Mouse (Mus musculus): ENCODE data around the gene B2m. TPM values are rescaled to one million over a fixed set of nuclear protein-coding genes. Genes with fewer than 3 reads are reported as not detected.

Gene B2m
- polyA plus RNA-seq, 1 experiment from 2014 or later = 138 TPM

DNA sequence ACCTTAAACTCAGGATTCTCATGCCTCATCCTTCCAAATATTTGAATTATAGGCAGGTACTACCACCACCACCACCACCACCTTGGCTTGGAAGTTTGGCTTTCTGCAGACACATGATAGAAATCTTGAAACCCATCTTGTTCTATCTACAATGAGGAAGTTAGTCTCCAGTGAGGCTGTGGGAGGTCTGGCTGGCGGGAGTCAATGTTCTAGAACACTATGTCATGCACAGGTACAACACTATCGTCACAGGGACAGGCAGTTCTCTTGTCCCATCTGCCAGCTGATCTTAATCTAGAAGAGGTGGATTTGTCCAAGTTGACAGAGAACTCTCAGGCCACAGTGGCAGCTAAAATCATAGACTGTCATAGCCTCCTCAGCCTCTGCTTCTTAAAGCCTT is 14.9 kb upstream of the B2m start:
- H3K27ac ChIP-seq (replicated peaks) = no peak overlapping the region
- H3K9ac ChIP-seq (replicated peaks) = no peak overlapping the region
- H3K4me1 ChIP-seq = no peaks in the 10 kb centered on the region
- H3K4me3 ChIP-seq (replicated peaks) = no peak overlapping the region
- no peaks in the 10 kb centered on the region for H3K36me3 ChIP-seq
- ATAC-seq (ENCODE audit: low FRiP score) = no peak
- no peaks in the 10 kb centered on the region for H3K9me3 ChIP-seq (replicated peaks)
- 95% methylated on average over 2 of the region's 2 CpGs for WGBS
- no peaks in the 10 kb centered on the region for H3K27me3 ChIP-seq (replicated peaks)
- no peak overlapping the region for H3K4me2 ChIP-seq

DNA sequence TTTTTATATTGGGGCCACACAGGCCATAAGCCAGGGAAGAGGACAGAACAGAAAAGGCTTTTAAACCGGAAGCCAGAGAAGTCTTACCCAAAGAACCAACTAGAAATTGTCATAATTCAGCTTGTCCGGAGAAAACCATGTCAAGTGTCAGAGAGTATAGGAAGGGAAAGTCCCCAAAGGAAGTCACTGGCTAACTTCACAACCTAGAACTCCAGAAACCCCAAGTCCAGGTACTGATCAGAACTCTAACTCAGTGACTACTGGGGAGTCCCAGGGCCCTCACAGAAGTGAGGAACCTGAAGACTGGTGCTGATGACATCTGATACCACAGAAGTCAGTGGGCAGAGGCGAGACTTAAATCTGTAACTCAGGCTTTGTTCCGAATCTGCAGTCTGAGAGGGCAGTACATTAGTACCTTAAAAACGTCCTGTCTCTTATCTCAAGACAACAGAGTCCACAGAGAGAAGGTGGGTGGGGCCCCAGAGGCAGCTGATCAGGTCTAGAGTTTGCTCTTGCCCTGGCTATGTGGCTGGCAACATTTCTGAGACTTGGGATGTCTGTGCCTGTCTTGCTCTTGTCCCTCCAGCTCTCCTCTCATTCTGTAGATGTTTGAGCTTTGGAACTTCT is 9.5 kb upstream of the B2m start:
- Histone ChIP-seq H3K27ac (replicated peaks) (no peak overlapping the region), H3K27me3 (replicated peaks) (no peaks in the 10 kb centered on the region), H3K4me3 (replicated peaks) (no peak overlapping the region), H3K9me3 (replicated peaks) (no peaks in the 10 kb centered on the region), H3K4me2 (no peak overlapping the region), H3K4me1 (no peaks in the 10 kb centered on the region), H3K36me3 (no peaks in the 10 kb centered on the region), H3K9ac (replicated peaks) (no peak overlapping the region)
- WGBS = 70% methylated on average over 5 of the region's 5 CpGs
- no peak for ATAC-seq (ENCODE audit: low FRiP score)

DNA sequence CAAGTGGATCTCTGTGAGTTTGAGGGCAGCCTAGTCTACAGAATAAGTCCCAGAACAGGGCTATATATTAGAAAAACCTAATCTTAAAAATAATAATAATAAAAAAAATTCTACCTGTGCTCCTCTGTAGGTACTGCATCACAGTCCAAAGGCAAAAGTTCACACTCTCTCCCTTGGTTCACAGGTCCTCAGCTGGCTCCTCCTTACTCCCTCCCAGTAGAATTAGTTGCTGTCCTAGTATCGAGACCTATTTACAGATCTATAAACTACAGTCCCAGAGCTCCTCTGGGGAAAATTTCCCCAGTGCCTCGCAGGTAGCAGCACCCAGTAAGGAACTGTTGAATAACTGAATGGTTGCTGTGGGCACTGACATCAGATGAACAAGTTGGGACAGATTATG is 6.7 kb upstream of the B2m start:
- Histone ChIP-seq H3K4me3 (replicated peaks) (no peak overlapping the region), H3K27ac (replicated peaks) (no peak overlapping the region), H3K27me3 (replicated peaks) (no peaks in the 10 kb centered on the region), H3K9me3 (replicated peaks) (no peaks in the 10 kb centered on the region), H3K4me2 (no peak overlapping the region), H3K36me3 (no peaks in the 10 kb centered on the region), H3K4me1 (no peaks in the 10 kb centered on the region), H3K9ac (replicated peaks) (no peak overlapping the region)
- WGBS = 86% methylated on average over 2 of the region's 2 CpGs
- ATAC-seq (ENCODE audit: low FRiP score) = no peak

DNA sequence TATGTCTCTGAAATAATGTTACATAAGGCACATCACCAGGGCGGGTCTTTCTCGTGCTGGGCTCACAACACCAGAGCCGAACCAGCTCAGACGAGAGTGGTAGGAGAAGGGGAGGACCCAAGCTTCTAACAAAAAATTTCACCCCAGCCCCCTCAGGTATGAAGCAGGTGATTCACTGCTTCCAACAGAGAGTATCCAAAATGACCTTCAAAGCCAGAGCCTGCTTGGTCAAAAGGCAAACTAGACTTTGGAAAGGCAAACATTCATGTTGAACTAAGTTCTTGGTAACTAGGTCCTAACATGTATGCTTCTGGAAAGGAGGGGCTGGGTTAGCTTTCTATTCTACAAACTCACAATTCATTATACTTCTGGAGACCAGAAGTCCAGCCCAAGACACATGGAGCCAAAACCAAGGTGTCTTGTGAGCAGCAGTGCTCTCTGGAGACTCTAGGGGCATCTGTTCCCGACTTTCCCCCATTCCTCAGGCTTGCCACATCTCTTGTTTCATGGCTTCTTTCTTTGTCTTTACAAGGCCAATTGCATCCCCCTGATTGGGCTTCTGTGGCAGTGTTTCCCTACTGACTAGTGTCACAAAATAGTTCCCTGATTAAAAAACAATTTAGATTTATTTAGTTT is 6.0 kb upstream of the B2m start:
- 82% methylated on average over 5 of the region's 5 CpGs for WGBS
- no peaks in the 10 kb centered on the region for H3K27me3 ChIP-seq (replicated peaks)
- no peaks in the 10 kb centered on the region for H3K36me3 ChIP-seq
- no peak for ATAC-seq (ENCODE audit: low FRiP score)
- no peak overlapping the region for H3K4me3 ChIP-seq (replicated peaks)
- no peaks in the 10 kb centered on the region for H3K4me1 ChIP-seq
- no peak overlapping the region for H3K27ac ChIP-seq (replicated peaks)
- no peak overlapping the region for H3K9ac ChIP-seq (replicated peaks)
- no peak overlapping the region for H3K4me2 ChIP-seq
- no peaks in the 10 kb centered on the region for H3K9me3 ChIP-seq (replicated peaks)

DNA sequence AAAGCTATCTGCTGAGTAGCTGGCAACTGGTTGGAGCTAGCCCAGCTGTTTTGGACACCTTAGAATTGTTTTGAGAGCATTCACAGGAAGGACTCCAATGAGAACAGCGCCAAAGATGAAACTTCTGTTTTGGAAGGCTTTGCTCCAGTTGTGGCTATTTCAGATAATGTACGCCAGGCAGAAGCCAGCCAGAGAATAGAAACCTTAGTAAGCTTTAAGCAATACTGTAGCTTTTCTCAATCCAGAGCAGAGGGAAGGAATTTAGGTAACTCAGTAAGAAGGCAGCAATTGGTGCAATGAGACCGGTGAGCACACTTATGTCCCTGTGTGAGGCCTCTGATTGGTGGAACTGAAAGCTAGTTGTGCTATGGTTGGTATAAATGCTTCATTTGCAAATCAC is 4.4 kb upstream of the B2m start:
- H3K4me2 ChIP-seq = no peak overlapping the region
- H3K36me3 ChIP-seq = no peaks in the 10 kb centered on the region
- peaks cover 5% of the 10 kb centered on the region; the same call in 1 of the 2 replicates for H3K4me1 ChIP-seq
- no peaks in the 10 kb centered on the region for H3K9me3 ChIP-seq (replicated peaks)
- no peak overlapping the region for H3K9ac ChIP-seq (replicated peaks)
- no peak overlapping the region for H3K4me3 ChIP-seq (replicated peaks)
- no peaks in the 10 kb centered on the region for H3K27me3 ChIP-seq (replicated peaks)
- no peak for ATAC-seq (ENCODE audit: low FRiP score)
- H3K27ac ChIP-seq (replicated peaks) = no peak overlapping the region
- WGBS = 94% methylated on average over 3 of the region's 3 CpGs

DNA sequence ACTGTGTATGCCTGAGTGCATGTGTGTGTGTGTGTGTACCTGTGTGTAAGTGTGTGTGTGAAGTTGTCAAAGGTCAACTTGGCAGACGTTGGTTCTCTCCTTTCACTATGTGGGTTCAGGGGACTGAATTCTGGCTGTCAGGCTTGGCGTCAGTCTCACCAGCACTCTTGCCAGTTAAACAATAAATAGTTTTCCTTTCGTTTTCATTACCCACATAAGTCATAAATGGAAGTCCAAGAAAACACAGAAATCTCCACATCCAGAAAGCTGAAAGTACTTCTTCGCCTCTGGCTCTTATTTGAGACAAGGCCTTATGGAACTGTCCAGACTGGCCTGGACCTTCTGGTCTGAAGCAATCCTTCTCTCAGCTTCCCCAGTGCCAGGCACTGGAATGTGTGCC is 1.7 kb upstream of the B2m start:
- no peak overlapping the region for H3K4me3 ChIP-seq (replicated peaks)
- H3K4me2 ChIP-seq = no peak overlapping the region
- no peak overlapping the region for H3K27ac ChIP-seq (replicated peaks)
- no peaks in the 10 kb centered on the region for H3K9me3 ChIP-seq (replicated peaks)
- H3K27me3 ChIP-seq (replicated peaks) = no peaks in the 10 kb centered on the region
- peaks cover 7% of the 10 kb centered on the region; the same call in 1 of the 2 replicates for H3K4me1 ChIP-seq
- no peak for ATAC-seq (ENCODE audit: low FRiP score)
- no peaks in the 10 kb centered on the region for H3K36me3 ChIP-seq
- no peak overlapping the region for H3K9ac ChIP-seq (replicated peaks)
- 74% methylated on average over 4 of the region's 4 CpGs for WGBS

DNA sequence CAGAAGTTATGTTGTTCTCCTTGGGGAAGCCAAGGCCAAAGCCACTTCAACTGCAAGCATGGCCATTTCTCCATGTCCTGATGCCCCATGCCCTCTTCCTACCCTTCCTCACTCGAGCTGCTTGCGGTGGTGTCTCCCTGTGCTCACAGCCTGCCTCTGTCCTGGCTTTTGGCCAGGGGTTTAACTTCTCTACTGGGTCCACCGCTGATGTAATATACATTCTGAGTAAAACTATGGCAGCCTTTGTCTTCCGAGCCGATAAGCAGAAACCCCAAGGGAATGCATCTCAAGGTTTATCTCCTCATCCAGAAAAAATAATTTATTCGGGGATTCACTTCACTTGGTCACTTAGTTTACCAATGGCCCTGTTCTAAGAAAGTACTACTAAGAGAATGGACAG is 799 bp upstream of the B2m start:
- no peaks in the 10 kb centered on the region for H3K9me3 ChIP-seq (replicated peaks)
- no peak overlapping the region for H3K27ac ChIP-seq (replicated peaks)
- H3K9ac ChIP-seq (replicated peaks) = no peak overlapping the region
- H3K27me3 ChIP-seq (replicated peaks) = no peaks in the 10 kb centered on the region
- ATAC-seq (ENCODE audit: low FRiP score) = no peak
- peaks cover 7% of the 10 kb centered on the region; the same call in 1 of the 2 replicates for H3K4me1 ChIP-seq
- peak overlapping the region; percentile 93; the same call in 1 of the 2 replicates for H3K4me2 ChIP-seq
- no peaks in the 10 kb centered on the region for H3K36me3 ChIP-seq
- WGBS = 70% methylated on average over 6 of the region's 6 CpGs
- no peak overlapping the region for H3K4me3 ChIP-seq (replicated peaks)

DNA sequence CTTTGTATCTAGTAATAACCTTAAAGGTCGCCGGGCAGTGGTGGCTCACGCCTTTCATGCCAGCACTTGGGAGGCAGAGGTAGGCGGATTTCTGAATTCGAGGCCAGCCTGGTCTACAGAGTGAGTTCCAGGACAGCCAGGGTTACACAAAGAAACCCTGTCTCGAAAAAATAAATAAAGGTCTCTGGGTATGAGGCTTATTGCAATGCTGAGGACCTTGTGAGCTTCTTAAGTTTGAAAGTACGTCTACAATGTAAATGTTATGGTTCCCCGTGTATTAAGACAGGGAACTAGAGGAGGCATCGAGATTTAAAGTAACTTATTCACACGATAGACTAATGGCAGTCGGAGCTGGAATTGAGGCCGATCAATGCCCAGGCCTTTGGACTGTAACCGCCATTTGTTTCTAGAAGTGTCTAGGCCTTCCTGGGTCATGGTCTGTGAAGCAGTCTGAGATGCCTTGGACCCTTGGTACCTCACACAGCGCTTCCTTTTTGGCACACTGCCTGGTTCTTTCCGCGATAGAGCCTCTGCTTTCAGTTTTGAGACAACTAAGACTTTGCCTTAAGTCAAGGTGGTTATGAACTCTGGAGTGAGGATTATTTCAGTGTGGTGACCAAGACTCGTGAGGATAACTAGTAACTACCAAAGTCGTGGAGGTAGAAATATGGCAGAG is 894 bp downstream of the B2m start:
- peak overlapping the region; percentile 93 for H3K4me2 ChIP-seq
- peaks cover 7% of the 10 kb centered on the region; the same call in 1 of the 2 replicates for H3K4me1 ChIP-seq
- H3K27me3 ChIP-seq (replicated peaks) = no peaks in the 10 kb centered on the region
- no peaks in the 10 kb centered on the region for H3K9me3 ChIP-seq (replicated peaks)
- no peak for ATAC-seq (ENCODE audit: low FRiP score)
- H3K36me3 ChIP-seq = no peaks in the 10 kb centered on the region
- peak overlapping the region; percentile 46 for H3K9ac ChIP-seq (replicated peaks)
- H3K4me3 ChIP-seq (replicated peaks) = peak overlapping the region; percentile 51
- WGBS = 33% methylated on average over 18 of the region's 18 CpGs
- peak overlapping the region; percentile 68; the same call in 1 of the 2 replicates for H3K27ac ChIP-seq (replicated peaks)

DNA sequence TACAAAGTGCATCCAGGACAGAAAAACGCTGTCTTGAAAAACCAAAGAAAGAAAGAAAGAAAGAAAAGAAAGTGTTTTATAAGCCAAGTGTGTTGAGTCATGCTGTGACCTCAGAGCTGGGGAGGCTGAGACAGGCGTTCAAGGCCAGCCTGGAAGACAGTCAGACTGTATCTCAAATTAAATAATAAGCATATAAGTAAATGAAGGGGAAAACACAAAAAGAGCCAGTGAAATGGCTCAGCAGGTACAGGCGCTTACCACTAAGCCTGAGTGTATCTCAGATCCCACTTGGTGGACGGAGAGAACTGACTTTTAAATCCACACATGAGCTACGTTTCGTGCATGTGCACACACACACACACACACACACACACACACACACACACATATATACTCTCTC is 1.8 kb downstream of the B2m start:
- WGBS = 98% methylated on average over 6 of the region's 6 CpGs
- H3K9me3 ChIP-seq (replicated peaks) = no peaks in the 10 kb centered on the region
- H3K4me3 ChIP-seq (replicated peaks) = no peak overlapping the region
- H3K36me3 ChIP-seq = no peaks in the 10 kb centered on the region
- peaks cover 7% of the 10 kb centered on the region; the same call in 1 of the 2 replicates for H3K4me1 ChIP-seq
- H3K4me2 ChIP-seq = no peak overlapping the region
- no peak overlapping the region for H3K9ac ChIP-seq (replicated peaks)
- no peaks in the 10 kb centered on the region for H3K27me3 ChIP-seq (replicated peaks)
- no peak overlapping the region for H3K27ac ChIP-seq (replicated peaks)
- no peak for ATAC-seq (ENCODE audit: low FRiP score)

DNA sequence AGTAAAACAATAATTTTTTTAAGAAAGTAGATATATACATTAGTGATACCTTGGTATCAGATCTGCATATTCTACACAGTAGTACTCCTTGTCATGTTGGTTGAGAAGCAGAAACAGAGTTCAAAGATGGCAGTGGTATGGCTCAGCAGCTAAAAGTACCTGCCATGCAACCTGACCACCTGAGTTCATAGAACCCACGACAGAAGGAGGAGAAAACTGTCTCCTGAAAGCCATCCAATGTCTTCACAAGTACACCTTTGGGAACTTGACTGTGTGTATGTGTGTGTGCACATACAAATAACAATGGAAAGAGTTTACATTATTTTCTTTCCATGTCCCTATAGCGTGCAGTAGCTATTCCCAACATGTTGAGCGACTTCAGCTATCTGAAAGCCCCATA is 2.2 kb downstream of the B2m start:
- no peak overlapping the region for H3K4me2 ChIP-seq
- WGBS = 80% methylated on average over 3 of the region's 3 CpGs
- no peak for ATAC-seq (ENCODE audit: low FRiP score)
- H3K36me3 ChIP-seq = no peaks in the 10 kb centered on the region
- H3K27me3 ChIP-seq (replicated peaks) = no peaks in the 10 kb centered on the region
- peaks cover 7% of the 10 kb centered on the region; the same call in 1 of the 2 replicates for H3K4me1 ChIP-seq
- H3K9ac ChIP-seq (replicated peaks) = no peak overlapping the region
- H3K4me3 ChIP-seq (replicated peaks) = no peak overlapping the region
- H3K9me3 ChIP-seq (replicated peaks) = no peaks in the 10 kb centered on the region
- H3K27ac ChIP-seq (replicated peaks) = no peak overlapping the region

DNA sequence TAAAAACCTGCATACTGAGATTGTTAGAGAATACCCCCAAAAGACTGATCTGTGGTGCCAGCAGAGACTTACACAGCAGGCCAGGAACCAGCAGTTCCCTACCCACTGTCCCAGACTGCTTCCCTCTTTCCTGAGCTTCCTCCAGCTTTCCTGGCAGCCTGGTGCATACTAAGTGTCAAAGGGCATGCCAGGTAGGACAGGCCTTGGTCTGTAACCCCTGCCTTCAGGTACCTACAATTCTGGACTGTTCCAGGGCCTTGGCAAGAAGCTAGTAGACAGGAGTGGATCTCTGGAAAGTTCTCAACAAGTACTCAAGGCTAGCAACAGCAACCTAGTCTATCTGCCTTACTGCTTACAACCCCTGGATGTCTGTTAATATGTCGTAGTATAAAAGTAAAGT is 3.7 kb downstream of the B2m start:
- no peaks in the 10 kb centered on the region for H3K27me3 ChIP-seq (replicated peaks)
- 98% methylated on average over 1 of the region's 1 CpGs for WGBS
- H3K4me2 ChIP-seq = no peak overlapping the region
- H3K9me3 ChIP-seq (replicated peaks) = no peaks in the 10 kb centered on the region
- H3K9ac ChIP-seq (replicated peaks) = no peak overlapping the region
- H3K4me1 ChIP-seq = peaks cover 7% of the 10 kb centered on the region; the same call in 1 of the 2 replicates
- ATAC-seq (ENCODE audit: low FRiP score) = no peak
- no peak overlapping the region for H3K27ac ChIP-seq (replicated peaks)
- no peaks in the 10 kb centered on the region for H3K36me3 ChIP-seq
- no peak overlapping the region for H3K4me3 ChIP-seq (replicated peaks)

DNA sequence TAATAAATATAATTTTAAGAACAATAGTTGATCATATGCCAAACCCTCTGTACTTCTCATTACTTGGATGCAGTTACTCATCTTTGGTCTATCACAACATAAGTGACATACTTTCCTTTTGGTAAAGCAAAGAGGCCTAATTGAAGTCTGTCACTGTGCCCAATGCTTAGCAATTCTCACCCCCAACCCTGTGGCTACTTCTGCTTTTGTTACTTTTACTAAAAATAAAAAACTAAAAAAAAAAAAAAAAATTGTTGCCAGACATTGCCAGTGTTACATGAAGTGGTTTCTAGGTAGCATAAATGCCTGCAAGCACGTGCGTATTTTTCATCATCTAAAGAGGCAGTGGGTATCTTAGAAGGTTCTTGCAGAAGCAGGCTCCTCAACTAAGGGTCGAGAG is 5.4 kb downstream of the B2m start:
- WGBS = 96% methylated on average over 3 of the region's 3 CpGs
- no peak for ATAC-seq (ENCODE audit: low FRiP score)

More for the DNA sequence above, 5.4 kb downstream of the B2m start:
- Histone ChIP-seq H3K4me1 (peaks cover 2% of the 10 kb centered on the region; the same call in 1 of the 2 replicates), H3K27me3 (replicated peaks) (no peaks in the 10 kb centered on the region), H3K27ac (replicated peaks) (no peak overlapping the region), H3K9me3 (replicated peaks) (no peaks in the 10 kb centered on the region), H3K4me2 (no peak overlapping the region), H3K36me3 (no peaks in the 10 kb centered on the region), H3K4me3 (replicated peaks) (no peak overlapping the region), H3K9ac (replicated peaks) (no peak overlapping the region)

Data from neural tube, embryonic 15.5 days (tissue).